Mouse (Mus musculus) heart, embryonic 16.5 days (tissue): Measurements from ENCODE around the gene Med24. TPM values are rescaled to one million over a fixed set of nuclear protein-coding genes. Genes with fewer than 3 reads are reported as not detected.

Source experiments
- ATAC-seq: fragments of 200-750 bp; cut with Nextera tagmentation; replicated peaks from 2 replicates; pipeline ENCODE4 v1.8.0; 2017; ENCODE audit warnings: moderate number of reproducible peaks; ENCODE audit not compliant: insufficient read depth, low FRiP score; ENCODE audit errors: extremely low read depth
- H3K27ac ChIP-seq: fragments of 300-500 bp; sonication (generic); 2 replicates; pipeline ENCODE4 v1.5.1; 2014; ENCODE audit warnings: mild to moderate bottlenecking, low read length, control low read depth, moderate library complexity
- H3K27me3 ChIP-seq: fragments of 300-500 bp; sonication (generic); 2 replicates; pipeline ENCODE4 v1.6.1; 2014; ENCODE audit warnings: low read length, mixed read lengths; ENCODE audit not compliant: control insufficient read depth, insufficient read depth
- H3K36me3 ChIP-seq: fragments of 300-500 bp; sonication (generic); 2 replicates; pipeline ENCODE4 v1.6.1; 2014; ENCODE audit not compliant: control insufficient read depth, insufficient read depth
- H3K4me1 ChIP-seq: fragments of 300-500 bp; sonication (generic); 2 replicates; pipeline ENCODE4 v1.6.1; 2014; ENCODE audit warnings: low read length, mixed read lengths; ENCODE audit not compliant: control insufficient read depth, insufficient read depth
- H3K4me2 ChIP-seq: fragments of 300-500 bp; sonication (generic); 2 replicates; pipeline ENCODE4 v1.6.1; 2014; ENCODE audit warnings: low read depth, mild to moderate bottlenecking, control low read depth, low read length
- H3K4me3 ChIP-seq: fragments of 300-500 bp; sonication (generic); 2 replicates; pipeline ENCODE4 v1.5.1; 2014; ENCODE audit warnings: mild to moderate bottlenecking, control low read depth, low read length
- H3K9ac ChIP-seq: fragments of 300-500 bp; sonication (generic); 2 replicates; pipeline ENCODE4 v1.6.1; 2014; ENCODE audit warnings: low read length, control low read depth
- H3K9me3 ChIP-seq: fragments of 300-500 bp; sonication (generic); replicated peaks from 2 replicates; pipeline ENCODE4 v1.6.1; 2016; ENCODE audit warnings: low read length; ENCODE audit not compliant: control insufficient read depth
- WGBS: fragments of 180-500 bp; shearing (Covaris S2); extraction: QIAGEN DNeasy Blood & Tissue Kit; methylation state at CpG from one replicate; pipeline ENCODE4 v1.1.7; 2014; 5-methylcytosine and 5-hydroxymethylcytosine counted together
- polyA plus RNA-seq: library from polyadenylated mRNA; unstranded; fragments of >200 nt; fragmentation: Nextera tagmentation; extraction: Ambion mirVana; gene quantifications from 2 replicates; pipeline ENCODE4 v1.2.1, GENCODE M21; 2015

Gene Med24
- polyA plus RNA-seq, 1 experiment from 2014 or later: 36.8 TPM

DNA sequence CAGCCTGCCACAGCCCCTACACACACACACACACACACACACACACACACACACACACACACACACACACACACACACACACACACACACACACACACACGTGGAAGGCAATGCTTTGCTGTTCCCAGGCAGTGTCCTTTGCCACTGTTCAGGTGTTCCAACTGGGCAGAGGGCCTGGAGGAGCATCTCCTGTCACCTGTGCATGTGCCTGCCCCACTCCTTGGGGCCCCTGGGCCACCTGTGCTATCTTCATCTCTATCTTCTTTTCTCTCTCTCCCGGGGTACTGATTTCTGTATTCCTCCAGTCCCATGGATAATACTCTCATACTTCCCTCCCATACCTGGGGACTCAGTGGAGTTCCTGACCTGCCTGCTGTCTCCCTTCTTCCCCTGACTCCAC lies 37.1 kb upstream of the Med24 start:
- Histone ChIP-seq H3K9me3 (no peaks in the 10 kb centered on the region), H3K27ac (peak overlapping the region; percentile 90), H3K27me3 (no peaks in the 10 kb centered on the region), H3K9ac (peak overlapping the region; percentile 72), H3K36me3 (peaks cover 40% of the 10 kb centered on the region), H3K4me1 (peaks cover 78% of the 10 kb centered on the region), H3K4me3 (no peak overlapping the region), H3K4me2 (no peak overlapping the region)
- no peak for ATAC-seq
- 24% methylated on average over 2 of the region's 2 CpGs for whole genome bisulfite sequencing

DNA sequence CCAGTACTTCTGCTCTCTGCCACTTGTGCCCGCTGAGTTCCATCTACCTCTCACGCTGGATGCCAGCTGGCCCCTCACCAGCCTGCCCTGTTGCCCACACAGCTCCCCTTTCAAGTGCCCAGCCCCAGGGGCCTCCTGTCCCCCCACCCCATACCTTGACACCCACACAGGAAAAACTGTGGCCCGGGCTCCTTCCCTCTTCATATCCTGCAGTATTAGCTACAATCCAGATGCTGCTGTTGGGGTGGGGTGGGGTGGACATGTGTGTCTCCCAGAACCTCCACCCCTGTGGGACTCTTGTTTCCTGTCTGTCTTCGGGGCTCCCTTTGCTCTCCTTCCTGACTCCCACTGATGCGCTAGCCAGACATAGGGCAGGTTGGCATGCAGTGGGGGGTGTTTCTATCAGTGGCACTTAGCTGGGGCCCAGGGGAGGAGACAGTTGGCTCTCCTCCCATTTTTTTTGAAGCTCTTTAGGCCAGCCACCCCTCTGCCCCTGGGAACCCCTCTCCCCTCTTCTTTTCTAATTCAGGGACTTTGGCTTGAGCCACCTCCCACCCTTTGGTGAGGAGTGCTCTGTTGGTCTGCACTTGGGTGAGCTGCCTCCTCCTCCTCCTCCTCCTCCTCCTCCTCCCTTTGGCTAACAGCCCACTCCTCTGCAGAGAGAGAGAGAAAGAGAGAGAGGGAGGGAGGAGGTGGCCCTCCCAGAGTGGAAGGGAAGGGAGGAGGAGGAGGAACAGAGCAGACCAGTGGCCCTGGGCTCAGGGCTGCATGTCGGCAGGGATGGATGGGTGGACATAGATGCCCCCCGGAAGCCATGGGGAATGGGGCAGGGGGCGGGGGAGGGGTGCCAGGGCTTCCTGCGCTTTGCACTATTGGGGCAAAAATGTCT lies 36.4 kb upstream of the Med24 start:
- peaks cover 71% of the 10 kb centered on the region for H3K4me1 ChIP-seq
- WGBS: 25% methylated on average over 8 of the region's 9 CpGs

GRCm38 (mm10) chr11:98764746-98765145 lies 35.5 kb upstream of the Med24 start:
- H3K36me3 ChIP-seq: peaks cover 39% of the 10 kb centered on the region
- no peaks in the 10 kb centered on the region for H3K9me3 ChIP-seq
- H3K4me1 ChIP-seq: peaks cover 62% of the 10 kb centered on the region
- H3K9ac ChIP-seq: peak overlapping the region; percentile 30; the same call in 1 of the 2 replicates
- no peak overlapping the region for H3K4me3 ChIP-seq
- H3K4me2 ChIP-seq: no peak overlapping the region
- H3K27ac ChIP-seq: peak overlapping the region; percentile 56
- ATAC-seq: no peak
- no peaks in the 10 kb centered on the region for H3K27me3 ChIP-seq

More for the DNA sequence above, 36.4 kb upstream of the Med24 start:
- Histone ChIP-seq H3K27me3 (no peaks in the 10 kb centered on the region), H3K27ac (peak overlapping the region; percentile 90), H3K4me3 (no peak overlapping the region), H3K36me3 (peaks cover 43% of the 10 kb centered on the region), H3K9me3 (no peaks in the 10 kb centered on the region), H3K4me2 (peak overlapping the region; percentile 33), H3K9ac (peak overlapping the region; percentile 63)
- ATAC-seq: peak; percentile 46

- Histone ChIP-seq H3K4me1 (peaks cover 55% of the 10 kb centered on the region), H3K4me3 (no peak overlapping the region), H3K9me3 (no peaks in the 10 kb centered on the region), H3K9ac (no peak overlapping the region), H3K27ac (no peak overlapping the region), H3K4me2 (no peak overlapping the region), H3K36me3 (peaks cover 40% of the 10 kb centered on the region), H3K27me3 (no peaks in the 10 kb centered on the region)
- WGBS: 78% methylated on average over 18 of the region's 18 CpGs
- ATAC-seq: no peak
Measured at GRCm38 (mm10) chr11:98764091-98764490, 34.9 kb upstream of the Med24 start.

DNA sequence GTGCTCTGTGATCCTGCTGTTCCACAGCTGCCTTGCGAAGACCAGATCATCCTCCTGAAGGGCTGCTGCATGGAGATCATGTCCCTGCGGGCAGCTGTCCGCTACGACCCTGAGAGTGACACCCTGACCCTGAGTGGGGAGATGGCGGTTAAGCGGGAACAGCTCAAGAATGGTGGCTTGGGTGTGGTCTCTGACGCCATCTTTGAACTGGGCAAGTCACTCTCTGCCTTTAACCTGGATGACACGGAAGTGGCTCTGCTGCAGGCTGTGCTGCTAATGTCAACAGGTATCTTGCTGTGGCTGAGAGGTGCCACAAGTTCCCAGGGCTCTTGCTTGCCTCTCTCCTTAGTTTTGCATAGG lies 34.2 kb upstream of the Med24 start:
- WGBS: 80% methylated on average over 8 of the region's 8 CpGs
- H3K27me3 ChIP-seq: no peaks in the 10 kb centered on the region
- no peak overlapping the region for H3K27ac ChIP-seq
- H3K9ac ChIP-seq: no peak overlapping the region
- no peak overlapping the region for H3K4me2 ChIP-seq
- ATAC-seq: no peak
- peaks cover 44% of the 10 kb centered on the region for H3K36me3 ChIP-seq
- no peak overlapping the region for H3K4me3 ChIP-seq
- no peaks in the 10 kb centered on the region for H3K9me3 ChIP-seq
- peaks cover 49% of the 10 kb centered on the region for H3K4me1 ChIP-seq

- peaks cover 48% of the 10 kb centered on the region for H3K36me3 ChIP-seq
- no peaks in the 10 kb centered on the region for H3K9me3 ChIP-seq
- H3K4me2 ChIP-seq: no peak overlapping the region
- H3K4me1 ChIP-seq: peaks cover 43% of the 10 kb centered on the region
- H3K27ac ChIP-seq: peak overlapping the region; percentile 62
- 64% methylated on average over 17 of the region's 17 CpGs for WGBS
- no peak for ATAC-seq
- H3K4me3 ChIP-seq: no peak overlapping the region
- H3K9ac ChIP-seq: no peak overlapping the region
- no peaks in the 10 kb centered on the region for H3K27me3 ChIP-seq
Measured at GRCm38 (mm10) chr11:98762756-98763501, 33.7 kb upstream of the Med24 start.

DNA sequence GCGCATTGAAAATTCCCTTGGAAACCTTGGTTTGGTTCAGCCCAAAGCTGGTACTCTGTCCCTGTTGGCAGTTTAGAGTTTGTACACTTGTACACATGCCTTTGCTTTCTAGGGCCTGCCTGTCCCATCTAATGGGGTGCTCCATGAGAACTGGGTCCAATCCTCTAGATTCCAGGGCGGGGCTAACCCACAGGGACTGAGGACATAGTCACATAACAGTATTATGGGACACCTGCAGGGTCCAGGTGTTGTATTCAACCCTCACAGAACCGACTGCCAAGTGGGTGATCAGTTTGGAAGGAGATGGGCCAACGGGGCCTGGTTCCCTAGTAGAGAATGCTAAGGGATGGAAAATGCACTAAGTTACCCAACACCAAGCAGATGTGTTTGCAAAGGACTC lies 32.7 kb upstream of the Med24 start:
- peaks cover 53% of the 10 kb centered on the region for H3K36me3 ChIP-seq
- no peak overlapping the region; the same call in 1 of the 2 replicates for H3K9ac ChIP-seq
- no peak for ATAC-seq

GRCm38 (mm10) chr11:98756711-98757110 lies 27.5 kb upstream of the Med24 start:
- no peak overlapping the region for H3K4me3 ChIP-seq
- H3K27me3 ChIP-seq: no peaks in the 10 kb centered on the region
- ATAC-seq: no peak
- H3K4me2 ChIP-seq: no peak overlapping the region
- WGBS: 78% methylated on average over 12 of the region's 12 CpGs
- H3K9me3 ChIP-seq: no peaks in the 10 kb centered on the region
- H3K36me3 ChIP-seq: peaks cover 48% of the 10 kb centered on the region
- peaks cover 47% of the 10 kb centered on the region for H3K4me1 ChIP-seq
- H3K9ac ChIP-seq: no peak overlapping the region
- H3K27ac ChIP-seq: no peak overlapping the region

More for the DNA sequence above, 32.7 kb upstream of the Med24 start:
- Histone ChIP-seq H3K9me3 (no peaks in the 10 kb centered on the region), H3K4me2 (no peak overlapping the region), H3K4me1 (peaks cover 34% of the 10 kb centered on the region), H3K4me3 (no peak overlapping the region), H3K27me3 (no peaks in the 10 kb centered on the region), H3K27ac (no peak overlapping the region)
- 89% methylated on average over 4 of the region's 4 CpGs for WGBS
